Mouse (Mus musculus) CH12.LX (cell line): ENCODE data around the gene Hist1h2bg. TPM values are rescaled to one million over a fixed set of nuclear protein-coding genes. Genes with fewer than 3 reads are reported as not detected.
"Not testable (repeated sequence)": the region's sequence is repeated elsewhere in the genome, so short reads cannot be mapped to it uniquely, and the experiment has no call there.

ENCODE experiments used
- DNase-seq: peaks from one replicate; pipeline ENCODE4 v3.0.0-alpha.2; 2013; ENCODE audit errors: extremely low read depth
- H3K27ac ChIP-seq: 2 replicates; pipeline ENCODE4 v1.5.1; 2012; ENCODE audit warnings: low read depth, mild to moderate bottlenecking, control low read depth, moderate library complexity; ENCODE audit not compliant: insufficient read depth
- H3K27me3 ChIP-seq: replicated peaks from 2 replicates; pipeline ENCODE3; 2012; ENCODE audit warnings: inconsistent platforms
- H3K36me3 ChIP-seq, 2 experiments: replicated peaks in 1 of 2; 2 replicates each; pipeline versions ENCODE3 to v1.6.1; 2012; ENCODE audit warnings: inconsistent platforms in 1 of 2, low read length in 1 of 2, mild to moderate bottlenecking in 1 of 2, mixed read lengths in 1 of 2, moderate library complexity in 1 of 2; ENCODE audit not compliant: control insufficient read depth in 1 of 2, insufficient read depth in 1 of 2
- H3K4me1 ChIP-seq, 2 experiments: 2 replicates each; pipeline ENCODE4 v1.6.1; 2012; ENCODE audit warnings: inconsistent platforms in 1 of 2, moderate library complexity in 1 of 2; ENCODE audit not compliant: insufficient read depth in 2 of 2, control insufficient read depth in 1 of 2
- H3K4me2 ChIP-seq: 2 replicates; pipeline ENCODE4 v1.6.1; 2012; ENCODE audit warnings: low read depth, mild to moderate bottlenecking, control low read depth; ENCODE audit not compliant: poor library complexity, insufficient read depth, severe bottlenecking
- H3K4me3 ChIP-seq, 3 experiments: fragments of 150-350 bp in 1 of 3; sonication (generic) in 1 of 3; replicated peaks in 1 of 3; 2 replicates each; pipeline versions ENCODE3 to v1.5.1; 2011 to 2012; ENCODE audit warnings: low read depth in 2 of 3, low read length in 2 of 3, mild to moderate bottlenecking in 2 of 3, moderate library complexity in 2 of 3, control low read depth in 1 of 3, improper control_type of control experiment in 1 of 3, inconsistent platforms in 1 of 3, mixed read lengths in 1 of 3; ENCODE audit not compliant: poor library complexity in 1 of 3
- H3K79me2 ChIP-seq: replicated peaks from 2 replicates; pipeline ENCODE4 v1.6.1; 2012; ENCODE audit warnings: mild to moderate bottlenecking, moderate library complexity; ENCODE audit not compliant: control insufficient read depth, poor library complexity, insufficient read depth, severe bottlenecking; ENCODE audit errors: extremely low read depth
- H3K9ac ChIP-seq: 2 replicates; pipeline ENCODE4 v1.6.1; 2012; ENCODE audit warnings: low read depth, mild to moderate bottlenecking, control low read depth, moderate library complexity; ENCODE audit not compliant: insufficient read depth
- H3K9me3 ChIP-seq: replicated peaks from 2 replicates; pipeline ENCODE3; 2012; ENCODE audit warnings: low read length, inconsistent platforms, mixed read lengths
- BHLHE40 ChIP-seq: IDR thresholded peaks from 2 replicates; pipeline ENCODE4 v1.6.1; 2011; ENCODE audit warnings: mild to moderate bottlenecking, low read depth, low read length, improper control_type of control experiment
- ELF1 ChIP-seq: IDR thresholded peaks from 2 replicates; pipeline ENCODE4 v1.6.1; 2014; ENCODE audit warnings: low read depth, mild to moderate bottlenecking, inconsistent platforms, low read length, improper control_type of control experiment
- JUND ChIP-seq: conservative IDR thresholded peaks from 2 replicates; pipeline ENCODE4 v1.6.1; 2011; ENCODE audit warnings: low read depth, low read length, improper control_type of control experiment
- KAT2A ChIP-seq: IDR thresholded peaks from 2 replicates; pipeline ENCODE4 v1.6.1; 2012; ENCODE audit warnings: low read length, improper control_type of control experiment, inconsistent platforms; ENCODE audit not compliant: insufficient replicate concordance
- NELFE ChIP-seq: IDR thresholded peaks from 2 replicates; pipeline ENCODE4 v1.6.1; 2011; ENCODE audit warnings: low read depth, low read length, improper control_type of control experiment
- PAX5 ChIP-seq: IDR thresholded peaks from 2 replicates; pipeline ENCODE4 v1.6.1; 2012; ENCODE audit warnings: low read length, inconsistent platforms, mixed read lengths
- POLR2A ChIP-seq: IDR thresholded peaks from 2 replicates; pipeline ENCODE4 v1.6.1; 2011; ENCODE audit warnings: low read depth, mild to moderate bottlenecking, improper control_type of control experiment, low read length
- USF2 ChIP-seq: conservative IDR thresholded peaks from 2 replicates; pipeline ENCODE4 v1.6.1; 2011; ENCODE audit warnings: low read depth, low read length, improper control_type of control experiment
- ZMIZ1 ChIP-seq: IDR thresholded peaks from 2 replicates; pipeline ENCODE4 v1.6.1; 2012; ENCODE audit warnings: low read depth, mild to moderate bottlenecking, inconsistent platforms, low read length, improper control_type of control experiment
- ZNF384 ChIP-seq: IDR thresholded peaks from 2 replicates; pipeline ENCODE4 v1.6.1; 2012; ENCODE audit warnings: low read depth, low read length, improper control_type of control experiment, inconsistent platforms
- dilution Hi-C: fragments of 300-500 bp; cut with MboI; formaldehyde crosslinking; loops from 2 replicates; pipeline ENCODE4 v1.14.3; 2020; ENCODE audit warnings: low sequenced_read_pairs; ENCODE audit not compliant: extremely low pct_unique_long_range_greater_than_20kb, extremely low pct_ligation_motif_present
- in situ Hi-C: fragments of 300-500 bp; cut with MboI; formaldehyde crosslinking; loops from 3 replicates; pipeline ENCODE4 v1.14.3; 2019; ENCODE audit warnings: low sequenced_read_pairs, low pct_ligation_motif_present, low pct_unique_long_range_greater_than_20kb, mixed read lengths
- polyA plus RNA-seq: library from polyadenylated mRNA; unstranded; fragments of >175 nt; gene quantifications from 2 replicates; pipeline ENCODE4 v1.2.1, GENCODE M21; 2012; ENCODE audit warnings: low read depth; ENCODE audit not compliant: insufficient read length
- total RNA-seq, 2 experiments: library from RNA; depleted of rRNA; stranded (reverse); fragments of 300-350 nt in 1 of 2; fragments of >200 nt in 1 of 2; gene quantifications; 2 replicates each; pipeline ENCODE4 v1.2.3; 2012 to 2014

Gene Hist1h2bg
- total and polyA plus RNA-seq, 3 experiments, result 9.4 to 3,252 (median 136) TPM

DNA sequence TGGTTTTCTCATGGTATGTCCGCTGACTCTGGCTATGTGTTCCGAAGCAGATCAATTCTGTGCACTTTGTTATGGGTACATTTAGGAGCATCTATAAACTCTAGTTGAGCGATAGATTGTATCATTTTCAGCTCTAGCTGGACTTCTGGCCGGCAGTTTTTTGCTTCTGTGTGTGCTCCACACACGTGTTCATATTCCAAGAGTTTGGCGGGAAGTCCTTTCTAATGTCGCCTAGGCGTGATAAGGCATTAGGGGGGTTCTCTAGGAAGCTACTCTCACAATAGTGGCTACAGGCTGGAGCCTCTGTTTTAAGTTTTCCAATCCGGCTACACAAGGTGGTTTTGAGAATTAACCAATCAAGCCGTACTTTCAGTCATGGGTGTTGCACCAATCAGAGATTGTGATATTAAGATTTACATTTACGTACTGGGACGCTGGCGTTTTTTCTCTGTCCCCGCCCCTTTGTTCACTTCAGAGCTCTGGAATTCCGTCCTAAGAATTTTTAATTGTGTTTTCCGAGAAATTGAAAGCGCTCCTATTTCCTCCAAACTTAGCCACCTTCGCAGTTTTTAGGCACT lies 15.3 kb upstream of the Hist1h2bg start (continued):
- TF ChIP-seq ELF1 (0 out of 2 replicates have a peak, but pooled peaks have one; percentile 44), JUND (no peak), USF2 (no peak), PAX5 (no peak), KAT2A (no peak), POLR2A (peak; percentile 97), NELFE (peak; percentile 91), BHLHE40 (peak; percentile 64; the same call in 1 of the 2 replicates)

DNA sequence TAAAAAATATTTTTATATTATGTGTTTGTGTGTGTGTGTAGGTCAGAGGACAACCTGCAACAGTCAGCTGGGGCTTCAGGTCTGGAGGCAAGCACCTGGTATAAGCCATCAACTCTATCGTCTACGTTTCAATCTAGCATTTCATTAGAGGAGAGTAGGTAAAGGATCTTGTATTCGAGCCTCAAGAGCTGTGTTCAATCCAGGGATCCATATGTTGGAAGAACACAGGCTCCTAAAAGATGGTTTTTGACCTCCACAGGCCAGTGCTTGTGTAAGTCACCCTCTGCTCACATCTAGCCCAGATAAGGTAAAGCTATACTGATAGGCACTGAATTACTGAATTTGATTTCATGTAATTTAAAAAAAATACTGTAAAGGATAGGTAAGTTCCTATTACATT lies 14.3 kb upstream of the Hist1h2bg start:
- dilution Hi-C loops, result no loop called here
- Histone ChIP-seq H3K79me2 (no peaks in the 10 kb centered on the region), H3K4me2 (peak overlapping the region; percentile 74), H3K4me1 (peaks cover 4 to 23% of the 10 kb centered on the region in 2 experiments; a peak in 3 of 4 replicates), H3K9ac (peak overlapping the region; percentile 58; the same call in 1 of the 2 replicates), H3K9me3 (no peaks in the 10 kb centered on the region), H3K4me3 (no peak overlapping the region), H3K36me3 (no peaks in the 10 kb centered on the region), H3K27ac (peak overlapping the region; percentile 70), H3K27me3 (no peaks in the 10 kb centered on the region)
- in situ Hi-C loops, result loop anchor here (25.0 kb wide), 1 partner anchor 1820 kb away; the partner anchor contains the start of gene Hist1h4j
- no peak for DNase-seq
- no peak for TF ChIP-seq KAT2A
- no peak for TF ChIP-seq ZMIZ1

DNA sequence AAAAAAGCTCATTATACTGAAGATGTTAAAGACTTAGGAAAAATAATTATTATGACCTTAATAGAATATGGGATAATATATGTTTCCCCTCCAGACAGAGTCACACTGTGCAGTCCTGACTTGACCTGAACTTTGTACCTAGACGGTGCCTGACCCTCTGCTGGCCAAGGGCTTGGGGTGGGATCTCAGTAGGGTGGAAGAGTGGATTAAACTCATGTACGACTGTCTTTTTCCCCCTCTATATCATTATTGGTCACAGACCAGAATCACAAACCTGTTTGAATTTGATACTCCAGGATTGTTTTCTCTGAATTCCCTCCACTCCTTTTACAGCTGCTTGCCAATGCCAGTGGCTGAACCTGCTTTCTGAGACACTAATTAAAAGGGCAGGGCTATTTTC lies 10.5 kb upstream of the Hist1h2bg start:
- DNase-seq, H3K27me3 ChIP-seq, H3K36me3 ChIP-seq, H3K27ac ChIP-seq, H3K4me3 ChIP-seq, dilution Hi-C loops, H3K79me2 ChIP-seq, H3K9me3 ChIP-seq, H3K9ac ChIP-seq, H3K4me2 ChIP-seq: not testable (repeated sequence)
- TF ChIP-seq POLR2A (peak; percentile 40; the same call in 1 of the 2 replicates), ZNF384 (peak; percentile 37; the same call in 1 of the 2 replicates)
- in situ Hi-C loops, result loop anchor here (25.0 kb wide), 1 partner anchor 1823 kb away; the partner anchor contains the start of gene Hist1h4j
- peaks cover 3 to 30% of the 10 kb centered on the region in 2 experiments; a peak in 2 of 4 replicates for H3K4me1 ChIP-seq

DNA sequence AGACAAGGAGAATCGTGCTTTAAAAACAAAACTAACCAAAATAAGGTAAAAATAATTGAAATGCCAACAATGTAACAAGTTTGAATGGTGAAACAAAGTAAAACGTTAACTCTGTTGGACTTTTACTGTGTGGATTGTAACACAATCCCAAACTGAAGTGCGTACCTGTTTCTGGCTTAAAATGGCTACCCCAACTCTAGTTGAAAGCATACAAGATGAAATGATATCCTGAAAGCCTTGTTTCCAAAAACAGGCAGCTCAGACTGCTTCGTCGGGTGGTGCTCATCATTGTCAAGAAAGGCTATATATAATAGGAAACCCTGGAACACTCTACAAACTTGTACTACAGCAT lies 9.7 kb upstream of the Hist1h2bg start:
- H3K9me3 ChIP-seq, H3K79me2 ChIP-seq, dilution Hi-C loops, H3K4me2 ChIP-seq, H3K36me3 ChIP-seq, H3K27me3 ChIP-seq, DNase-seq: not testable (repeated sequence)
- in situ Hi-C loops, result loop anchor here (25.0 kb wide), 1 partner anchor 1824 kb away; the partner anchor contains the start of gene Hist1h4j
- peaks cover 3 to 30% of the 10 kb centered on the region in 2 experiments; a peak in 2 of 4 replicates for H3K4me1 ChIP-seq
- peak overlapping the region; percentile 60; the same call in 1 of the 2 replicates for H3K9ac ChIP-seq
- peak overlapping the region; percentile 71 for H3K27ac ChIP-seq
- H3K4me3 ChIP-seq, result peak overlapping the region in 2 of 3 experiments; percentile 34 to 36
